Mouse (Mus musculus): ENCODE data around the gene Paics. TPM values are rescaled to one million over a fixed set of nuclear protein-coding genes. Genes with fewer than 3 reads are reported as not detected.
"Not testable (repeated sequence)": the region's sequence is repeated elsewhere in the genome, so short reads cannot be mapped to it uniquely, and the experiment has no call there.

Gene Paics
- total RNA-seq (2021), result 100 to 1,000 TPM; 166 to 168 TPM

GRCm38 (mm10) chr5:76951106-76952027 is at the start of gene Paics, which contains the start of gene Ppat:
Paics (plus strand) TSS chr5:76951307.
Ppat (minus strand) TSS chr5:76951578.
- intact Hi-C loops (cut with DNase I), result loop anchor here (1.0 kb wide), 1 partner anchor 46 kb away; the partner anchor contains the start of gene Aasdh

GRCm38 (mm10) chr5:76902131-76902530 is 49.0 kb upstream of the Paics start:
- intact Hi-C loops (cut with DNase I), result no loop called here
- DNase-seq, result no peak

More at GRCm38 (mm10) chr5:76951106-76952027, at the start of gene Paics, which contains the start of gene Ppat:
- peak; percentile 99 for DNase-seq

GRCm38 (mm10) chr5:76904713-76905404 is 46.2 kb upstream of the Paics start:
- intact Hi-C loops (cut with DNase I), result loop anchor here (1.0 to 2.0 kb wide), 2 partner anchors 46 to 70 kb away; partner anchors contain the start of genes Paics, Ppat and Srp72

GRCm38 (mm10) chr5:76905405-76906154 is 45.5 kb upstream of the Paics start, which contains the start of gene Aasdh:
Aasdh (minus strand) TSS chr5:76905514.
- DNase-seq, result peak; percentile 96 to 98
- intact Hi-C loops (cut with DNase I), result loop anchor here (1.0 to 2.0 kb wide), 2 partner anchors 46 to 69 kb away; partner anchors contain the start of genes Paics, Ppat and Srp72

More at GRCm38 (mm10) chr5:76904713-76905404, 46.2 kb upstream of the Paics start:
- DNase-seq, result no peak

GRCm38 (mm10) chr5:76906155-76906499 is 45.0 kb upstream of the Paics start:
- intact Hi-C loops (cut with DNase I), result no loop called here
- no peak for DNase-seq

- DNase-seq, result no peak
- intact Hi-C loops (cut with DNase I), result no loop called here
Observed at GRCm38 (mm10) chr5:76910807-76911206, 40.3 kb upstream of the Paics start.

GRCm38 (mm10) chr5:76912522-76912921 is 38.6 kb upstream of the Paics start:
- intact Hi-C loops (cut with DNase I), result not testable (repeated sequence)

GRCm38 (mm10) chr5:76922833-76923232 is 28.3 kb upstream of the Paics start:
- intact Hi-C loops (cut with DNase I), result no loop called here
- no peak for DNase-seq

More at GRCm38 (mm10) chr5:76912522-76912921, 38.6 kb upstream of the Paics start:
- DNase-seq, result not testable (repeated sequence)

- DNase-seq, result peak; percentile 81 to 85
- intact Hi-C loops (cut with DNase I), result no loop called here
Observed at GRCm38 (mm10) chr5:76923428-76923827, 27.7 kb upstream of the Paics start.

- no peak for DNase-seq
- intact Hi-C loops (cut with DNase I), result no loop called here
Observed at GRCm38 (mm10) chr5:76924296-76924695, 26.8 kb upstream of the Paics start.

- DNase-seq, result peak; percentile 63 to 69
- intact Hi-C loops (cut with DNase I), result no loop called here
Observed at GRCm38 (mm10) chr5:76928124-76928832, 22.8 kb upstream of the Paics start.

GRCm38 (mm10) chr5:76929180-76929877 is 21.8 kb upstream of the Paics start:
- intact Hi-C loops (cut with DNase I), result no loop called here
- DNase-seq, result peak; percentile 41 to 47

GRCm38 (mm10) chr5:76939717-76940116 is 11.4 kb upstream of the Paics start:
- DNase-seq, result no peak
- intact Hi-C loops (cut with DNase I), result no loop called here

- intact Hi-C loops (cut with DNase I), result no loop called here
- DNase-seq, result no peak
Observed at GRCm38 (mm10) chr5:76941975-76942374, 9.1 kb upstream of the Paics start.

- intact Hi-C loops (cut with DNase I), result no loop called here
- no peak for DNase-seq
Observed at GRCm38 (mm10) chr5:76942505-76942904, 8.6 kb upstream of the Paics start.

GRCm38 (mm10) chr5:76944965-76945677 is 6.0 kb upstream of the Paics start:
- intact Hi-C loops (cut with DNase I), result no loop called here

GRCm38 (mm10) chr5:76945678-76946033 is 5.5 kb upstream of the Paics start:
- intact Hi-C loops (cut with DNase I), result no loop called here
- no peak for DNase-seq

More at GRCm38 (mm10) chr5:76944965-76945677, 6.0 kb upstream of the Paics start:
- DNase-seq, result no peak

- intact Hi-C loops (cut with DNase I), result no loop called here
- DNase-seq, result no peak
Observed at GRCm38 (mm10) chr5:76947142-76947541, 4.0 kb upstream of the Paics start.
